Mouse (Mus musculus) erythroblast, embryonic 14.5 days (primary cell): ENCODE results near the gene Atxn1.
A peak's percentile ranks its signal among the peaks of the same experiment; 100 is the strongest.

ENCODE experiments used
- GATA1 ChIP-seq: IDR thresholded peaks from 2 replicates; pipeline ENCODE4 v1.6.1; 2012; ENCODE audit warnings: low read length, inconsistent platforms, mixed read lengths
- TAL1 ChIP-seq: IDR thresholded peaks from 3 replicates; pipeline ENCODE4 v1.6.1; 2012; ENCODE audit warnings: low read length, inconsistent platforms, mixed read lengths

DNA sequence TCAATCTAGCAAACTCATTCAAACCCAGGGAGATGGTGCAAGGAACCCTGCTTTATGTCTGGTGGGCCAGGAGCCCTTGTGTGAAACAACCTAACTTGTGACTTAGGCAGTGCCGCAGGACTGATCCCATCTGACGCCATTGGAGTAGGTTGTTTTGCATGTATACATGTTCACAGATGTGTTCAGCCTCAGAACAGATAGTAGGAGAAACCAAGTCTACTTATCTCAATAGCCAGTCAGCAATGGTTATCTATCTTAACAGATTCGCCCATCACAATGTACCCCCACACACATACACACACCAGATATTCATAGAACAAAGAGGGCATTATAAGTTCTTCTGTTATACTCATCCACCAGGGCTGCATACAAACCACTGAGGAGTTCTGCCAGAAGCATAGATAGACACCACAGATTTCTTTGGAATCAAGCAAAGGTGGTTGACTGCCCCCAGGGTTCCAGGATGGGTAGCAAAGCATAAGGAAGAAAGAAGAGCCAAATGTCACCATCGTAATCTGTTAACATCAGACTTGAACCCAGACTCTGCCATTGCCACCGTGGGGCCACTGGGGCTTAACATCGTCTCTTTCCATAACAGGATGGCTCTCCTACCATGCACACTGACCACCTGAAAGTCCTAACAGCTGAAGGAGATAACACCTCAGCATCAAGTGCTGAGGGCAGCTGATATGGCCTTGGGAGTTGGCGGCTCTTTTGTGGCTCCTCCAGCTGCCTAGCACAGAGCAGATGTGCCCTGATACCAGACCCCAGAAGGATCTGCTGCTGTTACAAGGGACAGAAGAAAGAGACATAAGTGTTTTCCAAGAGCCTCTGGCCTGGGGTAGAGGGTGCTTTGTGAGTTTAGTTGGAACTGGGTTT is 115.4 kb downstream of the Atxn1 start:
- TF ChIP-seq GATA1 (peak; percentile 82), TAL1 (peak; percentile 88)
